Mouse (Mus musculus) kidney, postnatal 14 days (tissue): ENCODE results near the gene Gprc5b.

Experiments used
- DNase-seq: peaks from one replicate; pipeline ENCODE4 v3.0.0; 2022; ENCODE audit warnings: mixed read lengths

Gprc5b gene

DNA sequence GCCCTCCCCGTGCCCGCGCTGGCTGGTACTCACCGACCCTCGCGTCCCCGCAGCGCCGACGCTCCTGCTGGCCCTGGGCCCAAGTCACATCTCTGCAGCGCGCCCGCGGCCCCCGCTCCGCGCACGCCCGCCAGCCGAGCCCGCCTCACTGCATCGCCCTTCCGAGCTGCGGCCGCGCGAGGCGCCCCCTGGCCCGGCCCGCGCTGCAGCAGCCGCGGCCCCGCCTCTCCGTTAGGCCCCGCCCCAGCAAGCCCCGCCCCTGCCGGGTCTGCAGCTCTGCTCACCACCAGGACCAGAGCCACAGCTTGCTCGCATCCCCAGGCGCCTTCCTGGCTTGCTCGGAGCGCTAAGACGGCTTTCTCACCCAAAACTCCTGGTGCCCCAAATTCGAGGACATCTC, at the start of gene Gprc5b:
Gene Gprc5b, minus strand, starts transcription at position 205 of the 400 bp plus-strand sequence.
- peak; percentile 94 for DNase-seq

DNA sequence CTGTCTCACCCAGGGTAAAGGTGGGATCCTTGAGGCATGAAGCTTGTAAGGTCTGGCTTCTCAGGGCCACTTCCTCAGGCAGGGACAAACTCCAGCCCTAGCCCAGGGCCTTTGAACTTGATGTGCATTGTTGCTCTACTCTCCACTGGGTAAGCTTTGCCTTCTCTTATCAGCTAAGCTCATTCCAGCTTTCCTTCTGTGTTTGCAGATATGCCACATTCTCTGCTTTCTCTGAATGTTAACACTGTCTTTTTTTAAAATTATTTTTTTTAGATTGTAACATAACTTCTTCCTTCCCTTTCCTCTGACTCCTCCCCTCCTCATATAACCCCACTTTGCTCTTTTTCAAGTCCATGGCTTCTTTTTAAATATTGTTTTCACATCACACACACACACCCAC, 46.5 kb upstream of the Gprc5b start:
- DNase-seq, result no peak

DNA sequence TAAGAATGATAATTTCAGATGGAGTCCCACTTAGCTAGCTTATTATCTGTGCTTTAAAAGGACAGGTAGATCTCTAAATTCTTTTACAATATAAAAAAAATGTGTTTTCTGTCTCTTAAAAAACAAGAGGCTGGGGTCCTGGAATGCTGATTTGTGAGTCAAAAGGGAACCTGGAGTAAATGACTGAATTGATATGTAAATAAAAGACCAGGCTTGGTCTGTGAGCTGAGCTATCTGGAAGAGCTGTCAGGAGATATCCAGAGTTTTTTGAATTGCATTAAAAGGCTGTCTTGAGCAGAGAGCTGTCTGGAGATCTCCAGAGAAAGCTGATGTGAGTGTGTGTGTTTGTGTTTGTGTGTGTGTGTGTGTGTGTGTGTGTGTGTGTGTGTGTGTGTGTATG, 42.6 kb upstream of the Gprc5b start:
- no peak for DNase-seq

DNA sequence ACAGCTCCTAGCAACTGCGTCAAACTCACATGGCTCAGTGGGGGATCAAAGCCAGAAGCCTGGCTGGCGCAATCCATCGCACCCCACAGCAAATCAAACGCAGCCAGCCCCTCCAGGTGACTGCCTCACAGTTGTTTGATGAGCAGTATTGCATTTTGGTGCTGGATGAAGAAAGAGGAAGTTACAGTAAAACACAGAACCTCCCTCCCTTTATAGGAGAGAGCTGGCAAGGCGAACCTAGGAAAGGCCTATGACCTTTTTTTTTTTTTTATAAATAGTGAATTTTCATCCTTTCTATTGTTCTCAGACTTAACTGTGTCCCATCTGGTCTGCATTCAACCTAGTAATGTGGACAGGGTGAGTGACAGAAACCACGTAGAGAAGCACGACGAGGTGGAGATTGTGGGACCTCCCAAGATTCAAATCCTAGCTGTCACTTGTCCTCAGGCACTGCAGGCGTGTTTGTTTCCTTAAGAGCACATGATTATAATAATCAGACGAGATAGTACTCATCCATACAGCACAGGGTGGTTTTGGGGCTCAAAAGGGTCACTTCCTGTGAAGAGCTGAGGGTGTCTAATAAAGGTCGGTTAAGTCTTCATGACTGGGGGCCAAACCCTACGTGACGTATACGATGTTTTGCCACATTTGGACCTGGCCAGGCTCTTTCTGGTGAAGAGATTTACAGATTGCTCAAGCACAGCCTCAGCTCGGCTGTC, 39.4 kb upstream of the Gprc5b start:
- no peak for DNase-seq

DNA sequence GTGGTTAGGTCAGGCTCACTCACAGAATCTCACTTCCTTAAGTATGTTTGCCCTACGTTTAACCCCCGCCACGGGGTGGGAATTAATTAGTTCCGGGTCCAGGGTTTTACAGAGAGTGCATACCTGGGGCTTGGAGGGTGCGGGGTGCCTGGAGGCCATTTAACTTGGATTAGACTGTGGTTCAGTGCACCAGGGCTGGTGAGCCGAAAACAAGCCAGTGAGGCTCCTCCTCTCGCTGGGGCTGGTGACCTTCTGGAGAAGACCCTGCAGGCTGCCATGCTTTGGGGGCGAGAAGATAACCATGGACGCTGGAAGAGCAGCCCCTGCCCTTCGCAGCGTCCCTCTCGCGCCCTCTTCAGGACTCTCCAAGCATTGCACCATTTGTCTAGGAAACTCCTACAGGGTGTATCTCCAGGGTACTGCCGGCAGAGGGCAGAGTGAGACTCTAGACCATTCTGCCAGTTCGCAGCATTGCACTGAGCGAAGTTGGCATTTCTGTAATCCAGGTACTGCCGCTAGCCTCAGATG, 28.4 kb upstream of the Gprc5b start:
- peak; percentile 68 for DNase-seq

DNA sequence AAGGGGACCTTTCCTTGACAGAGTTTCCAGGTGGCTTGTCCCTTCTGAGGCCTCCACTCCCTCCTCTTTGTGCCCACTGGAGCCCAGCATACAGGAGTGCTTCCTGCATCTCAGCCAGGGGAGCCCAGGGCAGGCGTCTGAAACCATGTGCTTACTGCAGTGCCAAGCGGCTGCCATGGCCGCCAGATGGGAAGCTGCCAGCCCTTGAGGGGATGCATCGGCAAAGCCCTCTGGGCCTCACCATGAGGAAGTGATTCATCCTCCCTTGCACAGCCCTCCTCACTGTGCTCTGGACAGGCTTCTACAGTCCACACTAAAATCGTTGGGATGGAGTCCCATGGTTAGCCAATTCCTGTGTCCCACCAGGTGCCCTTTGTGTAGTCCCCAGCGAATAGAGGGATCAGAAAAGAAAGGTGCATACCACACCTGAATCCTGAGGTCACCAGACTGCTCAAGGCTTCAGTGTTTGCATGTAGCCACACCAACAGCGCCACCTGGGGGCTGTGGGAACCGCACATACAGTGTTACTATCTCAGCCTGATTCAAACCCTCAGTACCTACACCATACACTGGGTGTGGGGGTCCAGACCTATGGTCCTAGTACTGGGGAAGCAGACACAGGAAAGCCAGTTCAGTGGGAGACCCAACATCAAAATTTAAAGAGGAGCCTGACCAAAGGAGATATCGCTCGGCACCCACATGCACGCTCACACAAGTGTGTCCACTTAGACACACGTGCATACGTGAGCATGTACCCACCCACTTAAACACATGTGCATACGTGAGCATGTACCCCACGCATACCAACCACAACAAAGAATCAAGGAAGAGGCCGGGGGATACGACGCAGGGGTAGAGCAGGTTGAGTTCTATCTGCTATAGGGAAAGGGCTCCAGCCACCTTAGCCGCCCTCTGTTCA, 27.5 kb upstream of the Gprc5b start:
- peak; percentile 44 for DNase-seq

DNA sequence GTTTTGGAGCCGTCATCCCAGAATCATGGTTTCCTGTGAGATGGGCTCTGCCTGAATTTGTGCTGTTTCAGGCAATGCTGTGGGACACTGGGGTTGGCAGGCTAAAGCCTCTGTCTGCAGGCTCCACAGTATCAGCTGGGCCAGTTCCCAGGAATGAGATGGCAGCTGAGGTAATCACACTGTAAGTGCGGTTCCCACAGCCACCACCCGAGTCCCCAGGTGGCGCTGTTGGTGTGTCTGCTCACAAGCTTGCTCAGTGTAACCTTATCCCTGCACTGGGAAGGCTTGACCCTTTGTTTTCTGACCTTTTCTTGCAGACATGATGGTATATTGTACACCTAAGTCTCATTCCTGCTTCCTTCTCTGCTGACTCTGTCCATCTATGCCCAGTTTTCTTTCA, 24.5 kb upstream of the Gprc5b start:
- DNase-seq, result peak; percentile 38

DNA sequence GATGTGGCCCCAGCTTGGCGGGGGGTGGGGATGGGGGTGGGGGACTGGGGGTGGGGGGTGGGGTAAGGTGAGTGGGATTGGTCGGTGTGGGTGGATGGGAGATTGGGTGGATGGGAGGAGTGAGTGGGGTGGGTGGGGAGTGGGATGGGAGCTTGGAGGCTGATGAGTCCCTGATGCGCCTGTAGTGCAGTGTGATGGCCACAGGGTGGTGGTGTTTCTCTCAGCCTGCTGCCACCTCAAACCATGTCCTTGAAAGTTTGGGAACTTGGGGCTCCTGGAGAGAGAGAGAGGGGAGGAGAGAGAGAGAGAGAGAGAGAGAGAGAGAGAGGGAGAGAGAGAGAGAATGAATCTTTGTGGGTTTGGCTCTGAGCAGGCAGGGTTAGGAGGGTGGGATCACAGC, 20.7 kb upstream of the Gprc5b start:
- DNase-seq, result peak; percentile 35

DNA sequence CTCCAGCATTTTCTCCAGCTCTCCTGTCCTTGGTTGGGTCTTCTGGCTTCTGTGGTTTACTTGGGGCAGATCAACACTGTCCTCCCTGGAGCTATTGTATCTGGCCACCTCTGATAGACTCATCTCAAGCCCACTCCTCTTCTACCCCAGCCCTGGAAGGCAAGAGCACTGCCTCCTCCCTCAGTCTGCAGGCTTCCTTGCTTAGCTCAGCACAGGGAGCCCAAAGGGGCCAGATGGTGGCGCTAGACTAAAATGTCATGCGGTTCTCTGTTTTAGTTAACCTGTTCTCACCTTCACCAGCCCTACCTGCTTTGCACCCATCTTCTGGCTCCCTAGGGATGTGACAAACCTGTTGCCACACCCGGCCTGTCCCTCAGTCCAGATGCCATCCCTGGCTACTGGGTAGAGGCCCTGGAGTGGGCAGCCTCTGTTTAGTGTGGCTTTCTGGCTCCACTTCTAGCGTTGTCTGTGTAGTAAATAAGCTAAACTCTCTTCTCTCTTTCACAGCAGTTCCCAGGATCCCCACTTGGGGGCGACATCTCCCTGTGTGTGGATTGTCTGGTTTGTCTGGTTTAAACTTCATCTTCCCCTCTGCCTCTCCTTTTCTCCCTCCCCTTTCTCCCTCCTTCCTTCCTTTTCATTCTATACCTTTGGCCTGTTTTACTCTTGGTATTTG, 16.0 kb upstream of the Gprc5b start:
- DNase-seq, result peak; percentile 71

DNA sequence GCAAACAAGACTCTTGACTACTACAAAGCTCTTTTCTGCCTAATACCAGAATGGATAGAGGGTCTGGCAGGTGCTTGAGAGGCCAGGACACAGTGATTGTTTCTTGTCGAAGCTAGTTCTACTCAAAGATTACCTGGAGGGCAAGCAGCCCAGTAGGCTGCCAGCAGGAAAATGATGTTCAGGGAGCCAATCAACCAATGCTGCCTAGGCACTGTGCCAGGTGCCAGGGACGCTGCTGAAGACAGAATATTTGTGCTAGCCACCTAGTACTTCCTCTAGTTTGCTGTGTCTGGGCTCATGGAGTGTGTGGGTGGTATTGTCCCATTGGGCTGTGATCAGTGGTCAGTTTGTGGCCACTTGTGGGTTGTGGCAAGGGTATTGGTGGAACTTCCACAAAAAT, 7.5 kb upstream of the Gprc5b start:
- DNase-seq, result peak; percentile 36

DNA sequence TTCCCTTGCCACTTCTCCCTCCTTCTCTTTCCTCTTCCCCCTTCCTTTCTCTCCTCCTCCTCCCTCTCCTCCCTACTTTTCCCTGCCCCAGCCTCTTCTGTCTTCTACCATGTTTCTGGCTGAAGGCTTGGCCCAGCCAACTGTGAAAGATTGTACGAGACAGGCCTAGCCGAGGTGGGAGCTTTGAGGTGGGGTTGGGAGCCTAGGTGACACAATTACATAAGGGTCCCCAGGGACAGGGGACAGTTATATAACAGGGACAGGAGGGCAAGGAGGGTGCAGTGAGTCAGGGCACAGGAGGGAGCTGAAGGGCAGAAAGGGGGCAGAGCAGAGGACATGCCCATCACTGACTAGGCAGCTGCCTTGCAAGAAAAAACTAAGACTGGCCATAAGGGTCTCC, 7.0 kb upstream of the Gprc5b start:
- DNase-seq, result no peak

DNA sequence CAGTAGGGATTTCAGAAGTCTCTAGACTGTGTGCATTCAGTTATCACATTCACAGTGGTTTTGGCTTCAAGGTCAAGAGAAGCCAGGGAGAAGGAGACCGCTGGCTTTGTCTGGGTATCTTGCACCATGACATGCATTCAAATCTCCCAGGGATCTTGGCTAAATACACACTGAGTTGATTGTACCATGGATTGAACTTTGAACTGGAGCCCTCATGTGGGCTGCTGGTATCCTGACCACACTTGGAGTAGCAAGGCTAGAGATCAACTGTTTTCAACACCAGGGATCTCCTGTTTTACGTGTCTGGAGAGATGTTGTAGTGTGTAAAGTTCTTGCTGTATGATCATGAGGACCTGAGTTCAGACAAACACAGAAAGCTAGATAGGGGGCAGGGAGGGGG, 4.8 kb upstream of the Gprc5b start:
- DNase-seq, result no peak

DNA sequence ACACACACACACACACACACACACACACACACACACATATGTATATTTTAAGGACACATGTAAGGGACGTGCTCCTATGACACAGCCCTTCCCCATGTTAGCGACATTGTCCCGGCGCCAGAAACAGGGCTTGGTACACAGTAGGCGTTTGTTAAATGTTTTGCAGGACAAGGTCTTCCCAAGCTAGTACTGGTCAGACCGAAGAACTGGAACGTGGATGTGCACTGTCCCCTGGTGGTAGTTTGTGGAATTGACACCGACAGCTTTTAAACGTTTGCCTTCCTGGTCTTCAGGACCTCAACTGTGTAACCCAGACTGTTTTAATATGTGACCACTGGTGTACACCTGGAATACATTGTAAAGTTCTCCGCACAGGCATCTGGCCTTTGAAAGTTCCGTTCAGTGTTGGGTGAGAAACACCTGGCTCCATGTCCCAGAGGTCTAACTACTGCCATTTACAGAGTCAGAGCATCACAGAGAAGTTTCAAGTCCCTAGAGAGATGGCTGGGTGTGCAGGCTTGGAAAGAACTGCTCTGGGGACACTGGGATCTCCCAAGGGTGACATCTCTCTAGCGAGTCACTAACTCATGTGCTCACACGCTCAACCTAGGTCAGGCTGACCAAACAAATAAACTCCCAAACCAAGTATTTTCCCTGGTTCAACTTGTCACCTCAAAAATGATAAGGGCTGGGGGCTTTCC, 1.3 kb upstream of the Gprc5b start:
- DNase-seq, result peak; percentile 88

DNA sequence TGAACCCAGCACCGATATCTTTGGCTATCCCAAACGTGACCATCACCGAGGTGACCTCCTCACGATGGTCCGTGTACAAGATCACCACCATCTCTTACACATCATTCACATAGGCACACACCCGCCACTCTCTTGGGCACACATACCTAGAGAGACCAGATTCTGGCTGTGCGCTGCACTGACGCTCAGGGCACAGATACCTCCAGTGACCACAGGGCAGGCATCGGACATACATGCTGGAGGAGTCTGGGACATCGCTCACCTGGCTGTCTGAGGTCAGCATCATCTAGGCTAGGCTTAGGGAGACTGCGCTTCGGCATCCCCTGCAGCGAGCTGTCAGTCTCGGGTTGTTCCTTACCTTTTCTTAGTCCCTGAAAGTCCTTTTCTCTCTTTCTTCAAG, 660 bp upstream of the Gprc5b start:
- no peak for DNase-seq

DNA sequence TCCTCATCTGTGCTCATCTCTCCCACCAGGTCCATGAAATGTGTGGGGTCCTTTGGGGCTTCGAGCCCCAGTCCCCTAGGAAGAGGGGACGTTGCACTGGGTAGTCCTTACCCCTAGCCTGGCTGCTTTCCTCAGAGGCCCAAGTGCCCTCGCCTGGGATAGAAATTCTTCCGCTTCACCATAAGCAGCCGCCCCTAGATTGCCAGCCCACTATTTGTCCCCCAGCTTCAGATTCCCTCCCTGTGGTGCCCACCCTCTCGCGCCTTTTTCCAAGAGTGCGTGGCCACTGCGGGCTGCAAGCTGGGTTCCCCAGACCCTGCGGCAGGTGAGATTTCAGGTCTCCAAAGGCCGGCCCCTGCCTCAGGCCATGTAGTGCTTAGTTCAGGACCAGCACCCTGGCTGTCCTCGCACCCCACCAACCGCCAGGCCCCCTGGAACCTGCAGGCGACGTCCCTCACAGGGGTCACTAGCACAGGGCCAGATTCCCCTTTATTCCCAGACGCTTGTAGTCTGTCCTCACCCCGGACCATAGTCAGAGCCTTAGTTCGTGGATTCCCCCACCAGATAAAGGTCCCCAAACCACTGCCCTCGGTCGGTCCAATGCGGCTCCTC, 674 bp downstream of the Gprc5b start:
- DNase-seq, result no peak

DNA sequence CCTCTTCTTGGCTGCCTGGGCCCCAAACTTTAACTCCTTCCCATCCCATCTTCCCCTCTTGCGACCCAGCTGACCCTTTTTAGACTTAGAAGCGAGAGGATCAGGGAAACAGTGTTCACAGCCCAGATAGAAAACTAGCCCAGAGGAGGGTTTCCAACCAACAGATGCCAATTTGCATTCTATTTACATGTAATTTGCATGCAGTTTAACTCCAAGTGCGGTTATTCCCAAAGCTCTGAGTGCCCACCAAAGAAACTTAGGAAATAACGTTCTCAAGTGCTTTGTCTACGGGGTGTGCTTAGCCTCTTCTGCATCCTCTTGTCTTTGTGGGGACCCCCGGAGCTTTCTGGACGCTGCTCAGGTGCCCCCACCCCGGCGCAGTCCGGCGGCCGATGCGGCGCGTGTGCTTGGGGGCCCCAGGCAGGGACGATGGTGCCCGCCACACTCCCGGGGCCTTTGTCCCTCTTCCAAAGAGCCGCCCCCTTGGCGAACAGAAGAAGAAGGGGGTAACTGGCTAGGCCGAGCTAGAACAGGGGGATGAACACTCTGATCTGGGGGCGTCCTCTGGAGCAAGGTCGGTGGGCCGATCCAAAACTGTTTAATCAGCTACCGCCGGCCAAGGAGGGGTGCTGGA, 1.3 kb downstream of the Gprc5b start:
- no peak for DNase-seq

DNA sequence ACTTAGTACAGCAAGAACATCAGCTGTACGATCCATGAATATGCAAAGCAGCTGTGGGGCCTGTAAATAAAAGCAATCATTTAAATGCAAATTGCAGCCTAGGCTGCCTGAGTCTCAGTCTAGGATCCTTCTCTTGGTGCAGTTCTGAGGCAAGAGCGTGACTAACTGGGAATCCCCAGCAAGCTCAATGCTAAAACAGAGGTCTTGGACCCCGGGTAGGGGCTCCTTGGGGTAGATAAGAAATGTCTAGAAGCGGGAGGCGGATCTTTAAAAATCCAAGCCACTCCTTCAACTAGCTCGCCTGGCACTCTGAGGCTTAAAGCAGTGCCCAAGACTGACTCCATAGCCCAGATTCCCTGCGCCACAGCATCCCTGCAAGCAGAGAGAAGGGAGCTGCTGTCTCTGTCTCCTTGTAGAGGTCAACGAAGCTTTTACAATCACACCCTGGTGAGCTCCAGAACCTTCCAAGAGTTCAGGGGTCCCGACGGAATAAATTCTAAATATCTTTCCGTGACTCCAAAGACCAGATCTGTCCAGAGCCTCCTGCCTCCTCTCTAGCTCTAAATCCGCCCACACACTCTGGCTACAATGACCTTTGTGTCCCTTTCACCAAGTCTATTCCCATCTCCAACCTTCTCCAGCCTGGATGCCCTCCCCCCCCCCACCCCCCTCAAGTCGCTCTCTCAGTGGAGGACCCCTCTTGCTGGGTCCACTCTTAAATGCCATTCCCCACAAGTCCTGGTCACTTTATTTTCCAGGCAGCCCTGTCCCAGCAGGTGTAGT, 2.2 kb downstream of the Gprc5b start:
- DNase-seq, result no peak

DNA sequence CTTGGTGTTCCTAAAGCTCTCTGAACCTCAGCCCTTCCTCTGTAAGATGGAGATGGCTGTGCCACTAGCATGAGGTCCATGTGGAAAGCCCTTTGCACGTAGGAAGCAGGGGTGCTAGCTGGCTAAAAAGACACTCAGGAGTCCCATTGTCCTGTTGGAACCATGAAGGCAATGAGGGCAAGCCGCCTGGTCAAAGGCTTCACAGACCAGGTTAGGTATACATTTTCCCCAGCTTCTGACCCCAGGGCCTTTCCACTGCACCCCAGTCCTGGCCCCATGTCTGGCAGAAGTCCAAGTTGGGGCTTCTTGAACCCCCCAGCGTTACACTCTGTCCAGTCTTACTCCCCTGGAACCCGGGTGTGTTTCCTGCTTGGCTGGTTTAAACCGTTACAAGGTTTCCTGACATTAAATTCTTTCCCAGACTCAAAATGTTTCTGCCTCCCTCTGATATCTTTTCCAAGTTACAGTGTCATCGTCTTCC, 2.9 kb downstream of the Gprc5b start:
- no peak for DNase-seq

DNA sequence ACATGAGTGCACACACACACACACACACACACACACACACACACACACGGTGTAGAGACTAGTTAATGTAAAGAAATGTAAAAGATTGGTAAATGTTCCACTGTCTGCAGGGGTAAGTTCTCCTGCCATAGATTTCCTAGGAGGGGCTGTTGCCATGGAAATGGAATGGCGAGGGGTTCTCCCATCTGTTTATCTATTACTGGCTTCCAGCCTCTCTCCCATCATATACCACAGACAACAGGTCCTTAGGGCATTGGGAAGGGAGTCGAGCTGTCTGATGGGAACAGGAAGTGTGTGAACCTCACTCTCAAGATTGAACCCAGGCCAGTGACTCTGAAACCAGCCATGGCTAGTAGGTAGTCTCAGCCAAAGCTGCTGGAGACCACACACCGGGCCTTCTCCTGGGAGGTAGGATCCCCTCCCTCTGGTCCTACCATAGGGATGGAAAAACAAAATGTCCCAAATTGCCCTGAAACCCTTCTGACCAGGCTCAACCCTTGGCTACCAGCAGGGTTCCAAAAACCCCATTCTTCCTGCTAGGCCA, 3.6 kb downstream of the Gprc5b start:
- no peak for DNase-seq

DNA sequence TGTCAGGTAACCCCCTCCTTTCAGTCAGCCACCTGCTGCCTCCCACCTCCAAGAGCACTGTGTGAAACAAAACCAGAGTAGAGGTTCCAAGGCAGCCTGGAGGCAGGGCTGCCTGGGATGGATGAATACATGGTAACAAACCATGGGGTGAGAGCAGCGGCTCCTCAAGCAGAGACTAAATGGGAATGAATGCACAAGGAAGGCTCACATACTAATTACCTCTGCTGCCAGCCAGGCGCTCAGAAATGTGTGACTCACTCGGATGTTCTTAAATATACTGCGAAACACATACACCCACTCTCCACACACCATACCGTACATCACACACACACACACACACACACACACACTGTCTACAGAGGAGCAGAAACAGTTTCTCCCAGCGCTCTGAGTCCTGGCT, 4.7 kb downstream of the Gprc5b start:
- DNase-seq, result no peak
